Mouse (Mus musculus): Measurements from ENCODE around the gene AW011738. TPM values are rescaled to one million over a fixed set of nuclear protein-coding genes. Genes with fewer than 3 reads are reported as not detected.

AW011738 gene
- polyA plus RNA-seq, 1 experiment: 8.2 TPM

DNA sequence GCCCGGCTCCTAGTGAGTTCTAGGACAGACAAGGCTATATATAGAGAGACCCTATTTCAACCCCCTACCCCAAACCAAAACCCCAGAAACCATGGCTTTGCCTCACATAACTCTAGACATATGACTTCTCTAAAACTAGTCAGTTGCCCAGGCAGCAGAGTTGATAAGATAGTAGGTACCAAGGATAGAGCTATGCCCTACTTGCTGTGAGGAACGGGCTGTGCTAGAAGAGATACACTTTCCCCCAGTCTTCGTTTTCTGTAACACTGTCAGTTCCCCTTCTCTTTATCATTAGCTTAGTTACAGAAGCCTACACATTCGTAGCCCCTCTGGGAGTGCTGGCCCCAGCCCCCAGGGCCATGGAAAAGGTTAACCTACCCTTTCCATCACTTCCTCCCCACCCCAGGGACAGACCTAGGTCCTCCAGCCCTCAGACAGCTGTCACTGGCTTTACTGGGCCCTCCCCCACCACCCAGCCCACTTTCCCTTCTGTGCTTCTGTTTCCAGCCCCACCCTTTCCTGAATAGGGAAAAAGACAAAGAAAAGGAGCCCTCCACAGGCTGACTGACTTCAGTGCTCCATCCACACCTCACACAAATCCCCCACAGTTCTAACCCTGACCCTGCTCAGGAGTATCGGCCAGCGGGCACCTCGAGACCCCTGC is 18.7 kb upstream of the AW011738 start:
- Histone ChIP-seq H3K27ac (ENCODE audit: control insufficient read depth, insufficient read depth, low read depth, low read length, poor library complexity) (no peak overlapping the region), H3K4me1 (ENCODE audit: control insufficient read depth, insufficient read depth, low read length) (peaks cover 5% of the 10 kb centered on the region), H3K4me3 (replicated peaks; ENCODE audit: control insufficient read depth, low read depth, low read length) (no peak overlapping the region)
- 68% methylated on average over 7 of the region's 7 CpGs for WGBS
- TF ChIP-seq CTCF (IDR thresholded peaks at IDR 0.05; ENCODE audit: control insufficient read depth, insufficient read depth, low read length): no peak
- no peak for TF ChIP-seq POLR2A (IDR thresholded peaks at IDR 0.05; ENCODE audit: borderline replicate concordance, control insufficient read depth, low read depth, low read length)

DNA sequence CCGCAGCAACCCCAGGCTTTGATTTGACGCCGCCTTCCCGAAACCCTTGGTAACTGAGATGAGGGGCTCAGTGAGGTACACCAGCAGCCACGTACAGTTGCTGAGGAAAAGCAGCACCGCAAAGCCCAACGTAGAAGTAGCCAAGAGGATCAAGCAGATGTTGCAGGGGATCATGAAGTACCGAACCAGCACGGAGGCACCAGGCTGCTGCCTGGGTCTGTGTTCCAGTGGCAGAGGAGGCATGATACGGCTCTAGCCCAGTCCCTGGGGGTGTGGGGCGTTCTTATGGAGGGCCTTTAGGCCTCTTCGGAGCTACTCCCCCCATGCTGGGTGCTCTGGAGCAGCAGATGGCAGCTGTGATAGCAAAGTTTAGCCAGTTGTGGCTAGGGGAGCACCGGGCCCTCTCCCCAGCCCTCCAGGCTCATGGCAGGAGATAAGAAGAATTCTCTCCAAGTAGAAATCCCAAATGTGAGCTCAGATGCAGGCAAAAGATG is 17.6 kb upstream of the AW011738 start:
- WGBS: 81% methylated on average over 13 of the region's 13 CpGs
- peaks cover 5% of the 10 kb centered on the region for H3K4me1 ChIP-seq (ENCODE audit: control insufficient read depth, insufficient read depth, low read length)
- no peak for TF ChIP-seq POLR2A (IDR thresholded peaks at IDR 0.05; ENCODE audit: borderline replicate concordance, control insufficient read depth, low read depth, low read length)
- H3K4me3 ChIP-seq (replicated peaks; ENCODE audit: control insufficient read depth, low read depth, low read length): no peak overlapping the region
- H3K27ac ChIP-seq (ENCODE audit: control insufficient read depth, insufficient read depth, low read depth, low read length, poor library complexity): no peak overlapping the region

DNA sequence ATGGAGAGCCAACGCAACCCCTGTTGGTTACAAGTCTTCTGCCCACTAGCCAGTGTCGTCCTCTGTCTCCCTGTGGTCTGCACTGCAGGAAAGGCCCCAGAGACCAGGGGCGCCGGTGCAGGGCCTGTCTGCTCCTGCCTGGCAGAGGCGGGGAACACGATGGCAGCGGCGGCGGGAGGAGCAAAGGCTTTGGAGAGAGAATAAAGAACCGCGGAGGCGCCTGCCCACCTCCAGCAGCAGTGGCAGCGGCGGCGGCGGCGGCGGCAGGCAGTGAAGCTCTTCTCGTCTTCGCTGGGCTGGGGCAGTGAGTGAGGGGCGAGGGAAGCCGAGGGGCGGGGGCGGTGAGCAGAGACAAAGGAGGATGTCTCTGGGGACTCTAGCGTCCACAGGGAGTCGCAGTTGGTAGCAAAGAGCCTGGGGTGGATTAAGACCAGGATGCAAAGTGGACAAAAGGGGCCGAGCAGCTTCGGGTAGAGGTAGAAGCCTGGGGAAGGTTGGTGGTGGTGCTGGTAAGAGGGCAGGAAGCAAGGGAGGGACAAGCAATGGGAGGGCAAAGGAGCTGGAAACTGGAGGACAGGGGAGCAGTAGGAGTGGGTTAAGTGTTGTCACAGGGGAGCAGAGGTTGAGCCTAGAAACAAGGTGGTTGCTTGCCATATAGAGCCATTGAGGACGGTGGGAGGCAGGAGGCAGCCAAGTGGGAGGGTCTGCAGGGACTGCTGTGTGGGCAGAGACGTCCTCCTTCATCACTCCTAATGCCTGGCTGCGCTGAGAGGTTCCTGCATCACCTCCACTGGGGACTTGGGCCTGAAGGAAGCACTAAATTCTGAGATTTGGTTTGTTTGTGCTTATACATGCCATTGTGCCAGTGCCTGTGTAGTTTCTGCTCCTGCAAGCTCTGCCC is 16.9 kb upstream of the AW011738 start:
- Histone ChIP-seq H3K4me3 (replicated peaks; ENCODE audit: control insufficient read depth, low read depth, low read length) (no peak overlapping the region), H3K4me1 (ENCODE audit: control insufficient read depth, insufficient read depth, low read length) (peaks cover 5% of the 10 kb centered on the region), H3K27ac (ENCODE audit: control insufficient read depth, insufficient read depth, low read depth, low read length, poor library complexity) (no peak overlapping the region; the same call in 1 of the 2 replicates)
- no peak for TF ChIP-seq CTCF (IDR thresholded peaks at IDR 0.05; ENCODE audit: control insufficient read depth, insufficient read depth, low read length)
- TF ChIP-seq POLR2A (IDR thresholded peaks at IDR 0.05; ENCODE audit: borderline replicate concordance, control insufficient read depth, low read depth, low read length): no peak
- 18% methylated on average over 31 of the region's 31 CpGs for WGBS

DNA sequence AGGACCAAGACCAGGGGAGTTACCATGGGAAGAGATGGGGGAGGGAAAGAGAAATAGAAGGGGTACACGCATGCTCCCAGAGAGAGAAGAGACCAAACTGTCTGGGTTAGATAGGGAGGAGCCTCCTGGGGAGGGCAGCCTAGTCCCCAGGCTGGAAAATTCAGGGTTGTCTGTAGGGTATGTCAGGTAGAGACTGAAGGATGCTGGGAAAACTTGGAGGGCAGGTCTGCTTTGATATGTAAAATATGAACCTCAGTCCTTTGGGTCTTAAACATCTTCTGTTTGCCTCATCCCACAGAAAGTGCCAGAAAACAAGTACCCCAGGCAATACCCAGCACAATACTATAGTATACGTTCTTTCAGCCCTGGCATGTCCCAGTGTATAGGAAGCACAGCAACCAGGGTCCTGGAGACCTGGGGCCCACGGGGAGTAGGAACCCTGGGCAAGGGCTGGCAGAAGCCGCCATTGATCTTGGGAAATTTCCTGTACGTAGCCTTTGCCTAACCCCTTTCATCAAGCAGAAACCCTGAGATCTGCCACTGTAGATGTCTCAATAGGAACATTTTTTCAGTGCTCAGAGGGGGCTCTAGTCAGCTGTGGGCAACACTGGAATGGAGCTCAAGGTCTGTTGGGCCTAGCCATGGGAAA is 14.8 kb upstream of the AW011738 start:
- Histone ChIP-seq H3K4me3 (replicated peaks; ENCODE audit: control insufficient read depth, low read depth, low read length) (no peak overlapping the region), H3K4me1 (ENCODE audit: control insufficient read depth, insufficient read depth, low read length) (peaks cover 3% of the 10 kb centered on the region), H3K27ac (ENCODE audit: control insufficient read depth, insufficient read depth, low read depth, low read length, poor library complexity) (peak overlapping the region; percentile 26; the same call in 1 of the 2 replicates)
- TF ChIP-seq POLR2A (IDR thresholded peaks at IDR 0.05; ENCODE audit: borderline replicate concordance, control insufficient read depth, low read depth, low read length) (no peak), CTCF (IDR thresholded peaks at IDR 0.05; ENCODE audit: control insufficient read depth, insufficient read depth, low read length) (no peak)
- WGBS: 49% methylated on average over 5 of the region's 5 CpGs

DNA sequence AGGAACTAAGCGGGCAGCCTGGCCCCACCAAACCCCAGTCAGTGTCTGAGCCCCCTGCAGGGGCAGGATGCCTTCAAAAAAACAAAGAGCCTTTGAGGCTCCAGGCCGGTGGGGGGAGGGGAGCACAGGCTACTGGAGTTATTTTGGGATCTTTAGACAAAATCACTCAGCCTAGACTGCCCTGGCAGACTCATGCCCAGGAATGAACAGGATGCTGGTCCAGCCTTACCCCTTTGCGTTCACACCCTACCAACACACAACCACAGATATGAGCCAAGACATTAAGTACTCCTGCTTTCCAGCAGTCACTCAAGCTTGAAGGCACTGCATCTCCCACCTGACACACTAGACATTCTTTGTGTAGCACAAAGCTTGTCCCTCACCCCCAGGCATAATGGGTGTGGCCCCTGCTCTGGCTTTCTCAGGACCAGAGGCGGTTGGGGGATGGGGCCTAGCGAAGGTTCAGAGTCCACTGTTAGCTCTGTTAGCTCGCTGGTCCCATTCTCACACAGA is 14.2 kb upstream of the AW011738 start:
- peaks cover 3% of the 10 kb centered on the region for H3K4me1 ChIP-seq (ENCODE audit: control insufficient read depth, insufficient read depth, low read length)
- no peak overlapping the region for H3K4me3 ChIP-seq (replicated peaks; ENCODE audit: control insufficient read depth, low read depth, low read length)
- 66% methylated on average over 6 of the region's 6 CpGs for WGBS
- H3K27ac ChIP-seq (ENCODE audit: control insufficient read depth, insufficient read depth, low read depth, low read length, poor library complexity): peak overlapping the region; percentile 26; the same call in 1 of the 2 replicates
- TF ChIP-seq CTCF (IDR thresholded peaks at IDR 0.05; ENCODE audit: control insufficient read depth, insufficient read depth, low read length): no peak
- TF ChIP-seq POLR2A (IDR thresholded peaks at IDR 0.05; ENCODE audit: borderline replicate concordance, control insufficient read depth, low read depth, low read length): no peak

DNA sequence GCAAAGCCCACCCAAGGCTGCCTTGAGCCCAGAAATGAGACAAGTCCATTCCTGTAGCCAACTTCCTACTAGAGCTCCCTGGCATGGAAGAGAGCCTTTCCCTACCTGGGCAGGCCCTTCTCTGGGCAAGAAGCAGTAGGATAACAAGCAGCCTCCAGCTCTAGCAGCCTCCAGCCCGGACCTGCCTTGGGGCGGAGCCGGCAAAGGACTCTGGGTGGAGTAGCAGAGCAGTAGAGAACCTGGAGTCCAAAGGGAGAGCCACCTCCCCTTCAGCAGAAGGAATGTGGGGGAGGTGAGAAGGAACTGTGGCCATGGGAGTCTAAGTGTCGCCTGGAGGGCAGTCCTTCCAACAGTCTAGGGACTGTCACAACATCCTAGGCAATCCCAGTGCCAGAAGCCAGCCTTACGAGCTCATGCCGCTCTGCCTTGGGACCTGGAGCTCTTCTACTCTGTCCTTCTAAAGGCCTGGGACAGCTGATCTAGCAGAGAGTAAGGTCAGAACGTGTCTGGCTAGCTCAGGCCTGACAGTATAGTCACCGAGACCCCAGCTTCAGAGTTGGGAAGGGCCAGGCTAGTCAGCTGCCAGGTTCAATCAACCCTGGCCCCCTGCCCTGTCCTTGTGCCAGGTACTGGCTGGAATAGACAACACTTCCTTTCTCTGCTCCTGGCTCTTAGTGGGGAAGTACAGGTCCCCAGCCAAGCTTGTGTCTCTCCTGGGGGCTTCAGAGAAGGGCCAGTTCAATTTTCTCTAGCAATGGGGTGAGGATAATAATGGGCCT is 10.5 kb upstream of the AW011738 start:
- TF ChIP-seq CTCF (IDR thresholded peaks at IDR 0.05; ENCODE audit: control insufficient read depth, insufficient read depth, low read length) (no peak), POLR2A (IDR thresholded peaks at IDR 0.05; ENCODE audit: borderline replicate concordance, control insufficient read depth, low read depth, low read length) (no peak)
- WGBS: 79% methylated on average over 8 of the region's 8 CpGs
- Histone ChIP-seq H3K27ac (ENCODE audit: control insufficient read depth, insufficient read depth, low read depth, low read length, poor library complexity) (no peak overlapping the region), H3K4me3 (replicated peaks; ENCODE audit: control insufficient read depth, low read depth, low read length) (no peak overlapping the region), H3K4me1 (ENCODE audit: control insufficient read depth, insufficient read depth, low read length) (peaks cover 5% of the 10 kb centered on the region)

DNA sequence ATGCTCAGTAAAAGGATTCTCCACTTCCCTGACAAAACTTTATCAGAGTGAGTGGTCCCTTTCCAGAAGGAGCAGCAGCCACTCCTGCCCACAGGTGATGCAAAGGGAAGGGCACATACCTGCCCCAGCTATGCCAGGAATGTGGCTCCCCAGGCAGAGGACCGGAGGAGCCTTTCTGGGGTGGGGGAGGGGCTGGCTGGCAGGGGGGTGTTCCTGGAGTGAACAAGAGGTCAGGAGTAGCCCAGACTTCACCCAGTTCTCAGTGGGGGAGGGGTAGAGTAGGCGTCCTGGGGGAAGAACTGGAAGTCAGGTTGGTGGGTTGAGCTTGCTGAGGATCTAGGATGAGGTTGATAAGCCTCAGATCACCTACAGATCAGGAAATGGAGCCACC is 9.9 kb upstream of the AW011738 start:
- no peak for TF ChIP-seq CTCF (IDR thresholded peaks at IDR 0.05; ENCODE audit: control insufficient read depth, insufficient read depth, low read length)
- TF ChIP-seq POLR2A (IDR thresholded peaks at IDR 0.05; ENCODE audit: borderline replicate concordance, control insufficient read depth, low read depth, low read length): no peak
- H3K27ac ChIP-seq (ENCODE audit: control insufficient read depth, insufficient read depth, low read depth, low read length, poor library complexity): no peak overlapping the region
- 82% methylated on average over 2 of the region's 2 CpGs for WGBS

More for the DNA sequence above, 9.9 kb upstream of the AW011738 start:
- Histone ChIP-seq H3K4me1 (ENCODE audit: control insufficient read depth, insufficient read depth, low read length) (peaks cover 5% of the 10 kb centered on the region), H3K4me3 (replicated peaks; ENCODE audit: control insufficient read depth, low read depth, low read length) (no peak overlapping the region)

All from bone marrow, adult 2 months (tissue).